Mouse (Mus musculus) heart, postnatal 0 days (tissue): ENCODE measurements at regions not wholly inside any gene's neighbourhood (a gene's known extent, or its start where the extent isn't known, plus 50 kb on each side); places are given as distances from the start of the nearest gene placed in this dataset.

Source experiments
- CTCF ChIP-seq: IDR thresholded peaks from 2 replicates; pipeline ENCODE4 v1.5.1; 2016; ENCODE audit warnings: antibody characterized with exemption, control low read depth, low read depth
- EP300 ChIP-seq: IDR thresholded peaks from 2 replicates; pipeline ENCODE4 v1.6.1; 2016; ENCODE audit warnings: antibody characterized with exemption, low read depth

DNA sequence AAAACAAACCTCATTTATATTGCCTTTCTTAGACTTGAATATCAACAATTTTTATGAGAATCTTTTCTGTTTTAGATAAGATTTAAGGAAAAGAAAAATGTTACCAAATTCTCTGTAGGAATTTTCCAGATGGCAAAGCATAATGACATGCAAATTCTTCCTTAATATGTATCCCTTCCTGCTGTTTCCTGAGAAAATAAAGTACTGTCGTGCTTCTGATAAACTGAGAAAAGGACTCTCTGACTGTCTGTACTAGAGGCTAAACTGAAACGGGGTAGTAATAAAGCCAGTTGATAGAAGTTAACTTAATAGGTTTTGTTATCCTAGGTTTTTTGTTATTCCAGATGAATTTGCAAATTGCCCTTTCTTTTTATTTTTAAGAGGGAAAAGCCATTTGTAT is 1208.4 kb upstream of the Cited2 start:
- TF ChIP-seq CTCF, result no peak
- TF ChIP-seq EP300, result no peak
